Mouse (Mus musculus) heart, adult 2 months (tissue): ENCODE measurements around the gene Cdiptos.

ENCODE experiments used
- CTCF ChIP-seq: fragments of 200-600 bp; IDR thresholded peaks from 2 replicates; pipeline ENCODE4 v1.8.1; 2022; ENCODE audit warnings: antibody characterized with exemption, mild to moderate bottlenecking, moderate library complexity
- EP300 ChIP-seq: fragments of 200-500 bp; IDR thresholded peaks from 2 replicates; pipeline ENCODE4 v1.6.1; 2011; ENCODE audit warnings: low read depth, low read length, control low read depth; ENCODE audit not compliant: insufficient read depth
- POLR2A ChIP-seq: fragments of 200-500 bp; IDR thresholded peaks from 2 replicates; pipeline ENCODE4 v1.6.1; 2011; ENCODE audit warnings: mild to moderate bottlenecking, low read depth, low read length, control low read depth; ENCODE audit not compliant: insufficient read depth

- no peak for TF ChIP-seq CTCF
- TF ChIP-seq POLR2A, result no peak
- no peak for TF ChIP-seq EP300
These were observed 23.7 kb upstream of the Cdiptos start for GRCm38 (mm10) chr7:126999568-126999967.
